Mouse (Mus musculus): ENCODE measurements around the gene Wnt4. TPM values are rescaled to one million over a fixed set of nuclear protein-coding genes. Genes with fewer than 3 reads are reported as not detected.

Gene Wnt4
- polyA plus RNA-seq, 1 experiment from 2014 or later = 5.0 TPM

DNA sequence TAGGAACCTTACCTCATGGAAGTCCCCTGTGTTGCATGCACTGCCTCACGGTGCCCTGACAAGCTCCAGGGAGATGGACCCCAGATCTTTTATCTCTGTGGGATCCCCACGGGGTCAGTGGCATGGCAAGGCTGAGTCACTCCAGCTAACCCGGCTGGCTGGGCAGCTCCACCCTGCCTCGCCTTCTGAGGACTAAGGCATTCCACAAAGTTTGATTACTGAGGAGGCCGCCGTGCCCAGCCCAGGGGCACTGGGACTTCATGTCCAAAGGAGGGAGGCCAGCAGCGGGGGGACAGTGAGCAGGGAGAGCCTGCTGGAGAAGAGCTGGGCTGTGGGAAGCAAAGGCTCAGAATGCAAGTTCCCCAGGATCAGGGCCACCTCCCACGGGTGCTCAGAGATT lies 21.7 kb upstream of the Wnt4 start:
- WGBS = 76% methylated on average over 8 of the region's 8 CpGs
- Histone ChIP-seq H3K4me3 (replicated peaks) (no peak overlapping the region), H3K9me3 (replicated peaks) (no peaks in the 10 kb centered on the region), H3K27me3 (replicated peaks) (no peaks in the 10 kb centered on the region), H3K36me3 (no peaks in the 10 kb centered on the region), H3K27ac (replicated peaks) (no peak overlapping the region), H3K4me2 (no peak overlapping the region), H3K9ac (replicated peaks) (no peak overlapping the region), H3K4me1 (0 out of 2 replicates have a peak, but pooled peaks cover under 1% of the 10 kb centered on the region)
- no peak for ATAC-seq (ENCODE audit: low FRiP score)

GRCm38 (mm10) chr4:137261826-137262225 lies 15.5 kb upstream of the Wnt4 start:
- no peak overlapping the region for H3K4me2 ChIP-seq
- H3K27me3 ChIP-seq (replicated peaks) = no peaks in the 10 kb centered on the region
- no peak overlapping the region for H3K9ac ChIP-seq (replicated peaks)
- 90% methylated on average over 6 of the region's 6 CpGs for WGBS
- no peak overlapping the region for H3K27ac ChIP-seq (replicated peaks)
- no peaks in the 10 kb centered on the region for H3K4me1 ChIP-seq
- H3K36me3 ChIP-seq = no peaks in the 10 kb centered on the region
- H3K9me3 ChIP-seq (replicated peaks) = no peaks in the 10 kb centered on the region
- ATAC-seq (ENCODE audit: low FRiP score) = no peak
- no peak overlapping the region for H3K4me3 ChIP-seq (replicated peaks)

GRCm38 (mm10) chr4:137264066-137264465 lies 13.2 kb upstream of the Wnt4 start:
- Histone ChIP-seq H3K9me3 (replicated peaks) (no peaks in the 10 kb centered on the region), H3K4me2 (no peak overlapping the region), H3K27me3 (replicated peaks) (no peaks in the 10 kb centered on the region), H3K4me1 (no peaks in the 10 kb centered on the region), H3K36me3 (no peaks in the 10 kb centered on the region), H3K27ac (replicated peaks) (no peak overlapping the region), H3K4me3 (replicated peaks) (no peak overlapping the region), H3K9ac (replicated peaks) (no peak overlapping the region)
- 79% methylated on average over 13 of the region's 13 CpGs for WGBS
- ATAC-seq (ENCODE audit: low FRiP score) = no peak

DNA sequence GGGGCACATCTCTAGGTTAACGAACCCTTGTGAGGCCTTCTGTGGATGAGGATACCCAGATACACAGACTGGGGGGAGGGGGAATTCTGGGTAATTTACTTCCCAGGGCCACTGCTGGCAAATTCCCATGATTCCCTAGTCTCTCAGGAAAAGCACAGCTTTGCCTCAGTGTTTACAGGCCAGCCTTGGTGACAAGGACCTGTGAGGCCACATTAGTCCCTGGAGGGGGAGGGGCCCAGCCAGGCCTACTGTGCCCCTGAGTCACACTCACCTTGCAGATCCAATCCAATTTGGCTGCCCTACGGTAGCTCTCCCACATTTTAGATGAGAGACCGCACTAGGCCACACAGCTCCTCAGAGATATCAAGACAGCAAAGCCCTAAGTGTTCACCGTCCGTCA lies 12.2 kb upstream of the Wnt4 start:
- Histone ChIP-seq H3K9me3 (replicated peaks) (no peaks in the 10 kb centered on the region), H3K4me1 (no peaks in the 10 kb centered on the region), H3K27ac (replicated peaks) (no peak overlapping the region), H3K4me2 (no peak overlapping the region), H3K4me3 (replicated peaks) (no peak overlapping the region), H3K9ac (replicated peaks) (no peak overlapping the region), H3K36me3 (no peaks in the 10 kb centered on the region), H3K27me3 (replicated peaks) (no peaks in the 10 kb centered on the region)
- ATAC-seq (ENCODE audit: low FRiP score) = no peak
- 91% methylated on average over 5 of the region's 5 CpGs for WGBS

DNA sequence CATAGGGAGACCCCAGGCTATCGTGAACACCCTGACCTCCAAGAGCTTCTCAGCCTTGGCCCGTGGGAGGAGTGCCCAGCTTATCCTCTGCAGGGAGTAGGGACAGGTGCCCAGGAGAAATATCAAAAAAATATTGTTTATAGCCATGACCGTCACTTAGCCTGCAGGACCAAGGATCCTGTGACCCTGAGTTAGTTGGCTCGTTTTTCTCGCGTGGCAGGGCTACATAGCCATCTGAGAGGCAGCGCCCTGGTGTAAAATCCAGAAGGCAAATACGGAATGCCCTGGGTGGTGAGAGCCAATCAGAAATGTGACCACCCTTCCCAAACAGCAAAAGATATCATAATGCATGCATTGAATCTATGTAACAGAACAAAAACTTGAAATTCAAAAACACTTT lies 8.7 kb upstream of the Wnt4 start:
- H3K4me1 ChIP-seq = no peaks in the 10 kb centered on the region
- H3K36me3 ChIP-seq = no peaks in the 10 kb centered on the region
- no peak overlapping the region for H3K9ac ChIP-seq (replicated peaks)
- ATAC-seq (ENCODE audit: low FRiP score) = no peak
- no peak overlapping the region for H3K4me2 ChIP-seq
- no peak overlapping the region for H3K27ac ChIP-seq (replicated peaks)
- H3K27me3 ChIP-seq (replicated peaks) = no peaks in the 10 kb centered on the region
- H3K4me3 ChIP-seq (replicated peaks) = no peak overlapping the region
- H3K9me3 ChIP-seq (replicated peaks) = no peaks in the 10 kb centered on the region
- 90% methylated on average over 8 of the region's 8 CpGs for WGBS

- Histone ChIP-seq H3K36me3 (no peaks in the 10 kb centered on the region), H3K4me3 (replicated peaks) (no peak overlapping the region), H3K27me3 (replicated peaks) (peaks cover 15% of the 10 kb centered on the region), H3K9me3 (replicated peaks) (no peaks in the 10 kb centered on the region), H3K9ac (replicated peaks) (no peak overlapping the region), H3K27ac (replicated peaks) (no peak overlapping the region), H3K4me1 (peaks cover 9% of the 10 kb centered on the region), H3K4me2 (no peak overlapping the region)
- 79% methylated on average over 8 of the region's 8 CpGs for WGBS
- ATAC-seq (ENCODE audit: low FRiP score) = no peak
These were observed 5.4 kb upstream of the Wnt4 start for GRCm38 (mm10) chr4:137271856-137272255.

GRCm38 (mm10) chr4:137274304-137274703 lies 3.0 kb upstream of the Wnt4 start:
- H3K27me3 ChIP-seq (replicated peaks) = peaks cover 24% of the 10 kb centered on the region
- WGBS = 10% methylated on average over 6 of the region's 6 CpGs

DNA sequence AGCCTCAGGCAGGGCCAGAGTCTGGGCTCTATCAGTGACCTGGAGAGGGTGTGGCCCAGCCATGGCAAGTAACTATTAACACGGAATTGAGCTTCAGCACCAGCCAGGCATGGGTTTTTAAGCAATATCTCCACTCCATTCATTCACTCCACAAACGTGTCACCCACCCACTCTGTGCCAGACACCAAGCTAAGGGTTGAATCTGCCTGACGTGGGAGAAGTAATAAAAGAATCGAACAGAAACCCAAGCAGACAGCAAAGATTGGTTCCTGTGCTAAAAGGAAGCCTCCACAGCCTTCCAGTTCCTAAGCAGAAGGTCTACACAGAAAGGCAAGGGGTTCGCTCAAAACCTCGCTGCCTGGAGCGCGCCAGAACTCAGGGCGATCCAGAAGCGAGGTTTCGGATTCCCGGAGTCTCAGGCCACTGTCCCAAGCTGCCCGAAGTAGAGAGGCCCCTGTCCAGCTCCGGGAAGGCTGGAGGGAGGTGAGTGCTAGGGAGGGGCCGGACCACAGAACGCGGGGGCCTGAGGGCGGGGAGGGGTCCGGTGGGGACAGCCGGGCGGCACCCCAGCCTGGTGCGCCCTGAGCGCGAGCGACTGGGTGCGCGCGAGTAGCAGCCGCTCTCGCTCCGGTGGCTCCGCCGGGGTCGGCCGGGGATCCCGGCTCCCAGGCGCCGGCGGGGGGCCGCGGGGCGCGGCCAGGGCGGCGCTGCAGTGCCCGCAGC lies 685 bp upstream of the Wnt4 start:
- Histone ChIP-seq H3K27ac (replicated peaks) (peak overlapping the region; percentile 51; the same call in 1 of the 2 replicates), H3K4me3 (replicated peaks) (peak overlapping the region; percentile 54), H3K9ac (replicated peaks) (peak overlapping the region; percentile 64), H3K9me3 (replicated peaks) (no peaks in the 10 kb centered on the region), H3K4me2 (peak overlapping the region; percentile 98), H3K27me3 (replicated peaks) (peaks cover 29% of the 10 kb centered on the region), H3K4me1 (peaks cover 35% of the 10 kb centered on the region), H3K36me3 (no peaks in the 10 kb centered on the region)
- WGBS = 1% methylated on average over 32 of the region's 46 CpGs
- peak; percentile 34 for ATAC-seq (ENCODE audit: low FRiP score)

More at GRCm38 (mm10) chr4:137274304-137274703, 3.0 kb upstream of the Wnt4 start:
- Histone ChIP-seq H3K9ac (replicated peaks) (no peak overlapping the region), H3K4me1 (peaks cover 33% of the 10 kb centered on the region), H3K4me3 (replicated peaks) (no peak overlapping the region), H3K27ac (replicated peaks) (no peak overlapping the region), H3K4me2 (no peak overlapping the region), H3K9me3 (replicated peaks) (no peaks in the 10 kb centered on the region), H3K36me3 (no peaks in the 10 kb centered on the region)
- ATAC-seq (ENCODE audit: low FRiP score) = no peak

DNA sequence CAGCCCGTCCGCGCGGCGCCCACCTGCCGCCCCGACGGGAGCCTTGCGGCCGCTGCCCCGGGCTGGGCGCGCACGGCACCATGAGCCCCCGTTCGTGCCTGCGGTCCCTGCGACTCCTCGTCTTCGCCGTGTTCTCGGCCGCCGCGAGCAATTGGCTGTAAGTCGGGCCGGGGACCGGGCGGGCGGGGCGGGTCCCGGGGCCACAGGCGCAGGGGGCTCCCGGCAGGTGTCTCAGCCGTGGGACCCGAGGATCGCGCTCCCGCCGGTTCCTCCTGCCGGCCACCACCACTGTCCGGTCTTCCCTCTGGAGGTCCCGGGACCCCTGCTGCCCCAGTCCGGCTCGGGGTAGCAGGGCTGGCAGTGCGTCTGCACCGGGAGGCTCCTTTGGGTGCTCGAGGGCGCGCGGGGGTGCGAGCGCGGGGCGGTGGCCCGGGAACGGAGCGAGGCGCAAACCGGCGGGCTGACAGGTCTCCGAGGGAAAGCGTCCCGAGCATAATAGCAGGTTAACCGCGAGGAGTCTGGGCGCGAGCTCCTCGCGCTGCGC lies 383 bp downstream of the Wnt4 start:
- Histone ChIP-seq H3K9ac (replicated peaks) (peak overlapping the region; percentile 64), H3K4me3 (replicated peaks) (peak overlapping the region; percentile 54), H3K4me2 (peak overlapping the region; percentile 98), H3K27ac (replicated peaks) (peak overlapping the region; percentile 60), H3K4me1 (peaks cover 41% of the 10 kb centered on the region), H3K27me3 (replicated peaks) (peaks cover 39% of the 10 kb centered on the region), H3K36me3 (no peaks in the 10 kb centered on the region), H3K9me3 (replicated peaks) (no peaks in the 10 kb centered on the region)
- WGBS = under 1% methylated on average over 58 of the region's 71 CpGs
- peak; percentile 12; the same call in 1 of the 2 replicates for ATAC-seq (ENCODE audit: low FRiP score)

DNA sequence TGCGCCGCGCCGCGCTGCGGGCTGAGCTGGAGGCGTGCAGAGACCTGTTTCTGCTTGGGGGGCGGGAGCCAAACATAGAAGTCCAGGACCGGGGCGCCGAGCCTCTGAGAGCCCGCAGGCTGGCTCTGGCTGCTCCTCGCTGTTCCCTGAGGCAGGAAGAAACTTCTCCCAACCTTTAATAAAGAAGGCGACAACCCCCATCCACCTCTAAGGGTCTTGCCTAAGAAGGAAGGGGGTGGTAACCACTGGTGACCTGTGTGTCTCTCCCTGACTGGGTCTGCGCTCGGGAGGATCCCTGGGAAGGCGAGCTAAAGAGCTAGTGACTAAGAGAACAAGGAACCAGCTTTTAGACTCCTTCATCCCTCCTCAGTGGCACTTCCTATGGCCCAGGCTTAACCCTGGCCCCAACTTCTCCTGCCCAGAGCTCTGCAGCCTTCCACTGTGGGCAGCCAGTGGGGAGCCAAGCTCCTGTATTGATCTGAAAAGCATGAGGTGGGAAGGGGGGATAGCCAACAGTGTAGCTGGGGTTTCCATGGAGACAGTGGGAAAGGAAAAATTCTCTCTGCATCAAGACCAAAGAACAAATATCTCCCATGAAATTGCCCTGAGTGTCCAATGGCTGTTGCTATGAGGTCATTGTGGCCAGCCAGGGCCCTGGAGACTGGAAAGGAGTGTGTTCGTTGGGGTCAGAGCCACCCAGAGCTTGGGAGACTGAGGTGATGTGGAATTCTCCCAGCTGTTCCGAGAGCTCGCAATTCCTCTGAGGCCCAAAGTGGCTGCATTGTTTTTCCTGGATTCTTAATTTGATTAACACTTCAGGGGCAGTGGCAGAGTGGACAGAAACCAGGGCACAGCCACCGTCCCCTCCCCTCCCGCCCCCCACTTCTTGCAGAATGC lies 1.1 kb downstream of the Wnt4 start:
- H3K9me3 ChIP-seq (replicated peaks) = no peaks in the 10 kb centered on the region
- peak overlapping the region; percentile 64 for H3K9ac ChIP-seq (replicated peaks)
- peaks cover 39% of the 10 kb centered on the region for H3K27me3 ChIP-seq (replicated peaks)
- peak; percentile 42 for ATAC-seq (ENCODE audit: low FRiP score)
- WGBS = 2% methylated on average over 22 of the region's 22 CpGs
- peaks cover 48% of the 10 kb centered on the region for H3K4me1 ChIP-seq
- peak overlapping the region; percentile 60 for H3K27ac ChIP-seq (replicated peaks)
- H3K36me3 ChIP-seq = no peaks in the 10 kb centered on the region
- peak overlapping the region; percentile 54 for H3K4me3 ChIP-seq (replicated peaks)
- H3K4me2 ChIP-seq = peak overlapping the region; percentile 98

DNA sequence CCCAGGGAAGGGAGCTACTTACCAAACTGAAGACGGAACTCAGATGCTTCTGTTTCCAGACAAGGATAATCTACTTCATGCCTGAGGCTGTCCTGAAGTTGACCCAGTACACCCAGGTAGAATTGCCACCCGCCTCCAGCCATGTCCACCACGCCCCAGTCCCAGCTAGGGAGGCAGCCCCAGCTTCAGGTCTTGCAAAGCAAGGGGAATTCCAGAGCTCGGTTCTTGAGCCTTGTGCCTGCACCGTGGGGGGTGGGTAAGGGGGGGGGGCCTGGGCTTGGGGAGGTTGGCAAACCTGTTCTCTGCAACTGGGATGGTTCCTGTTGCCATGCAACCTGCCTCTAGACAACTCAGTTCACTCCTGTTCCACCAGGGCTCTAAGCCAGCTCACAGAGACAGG lies 2.1 kb downstream of the Wnt4 start:
- Histone ChIP-seq H3K27me3 (replicated peaks) (peaks cover 39% of the 10 kb centered on the region), H3K36me3 (no peaks in the 10 kb centered on the region), H3K27ac (replicated peaks) (no peak overlapping the region), H3K4me2 (peak overlapping the region; percentile 98), H3K9me3 (replicated peaks) (no peaks in the 10 kb centered on the region), H3K4me1 (peaks cover 48% of the 10 kb centered on the region), H3K4me3 (replicated peaks) (no peak overlapping the region), H3K9ac (replicated peaks) (no peak overlapping the region)
- no peak for ATAC-seq (ENCODE audit: low FRiP score)
- WGBS = 17% methylated on average over 5 of the region's 5 CpGs
